Mouse (Mus musculus): ENCODE measurements around the gene Arih2. TPM values are rescaled to one million over a fixed set of nuclear protein-coding genes. Genes with fewer than 3 reads are reported as not detected.
A peak's percentile ranks its signal among the peaks of the same experiment; 100 is the strongest.
"Not testable (repeated sequence)": the region's sequence is repeated elsewhere in the genome, so short reads cannot be mapped to it uniquely, and the experiment has no call there.

The Arih2 gene
- polyA plus RNA-seq, 1 experiment, result 49.0 TPM

DNA sequence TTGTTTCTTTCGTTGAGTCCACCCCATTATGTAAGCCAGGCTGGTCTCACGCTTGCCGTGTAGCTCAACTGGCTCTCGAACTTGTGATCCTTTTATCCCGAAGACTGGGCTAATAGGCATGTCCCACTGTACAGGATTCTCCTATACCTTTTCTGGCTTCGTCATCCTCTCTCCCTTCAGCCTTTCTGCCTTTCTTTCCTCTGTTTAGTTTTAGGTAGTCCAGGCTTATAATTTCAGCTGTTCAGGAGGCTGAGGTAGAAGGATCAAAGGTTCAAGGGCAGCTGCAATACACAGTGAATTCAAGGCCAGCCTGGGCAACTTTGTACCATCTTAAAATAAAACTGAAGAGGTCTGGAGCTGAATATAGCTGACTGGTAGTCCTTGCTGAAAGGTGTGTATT is 38.0 kb upstream of the Arih2 start:
- DNase-seq (ENCODE audit: low read depth), result no peak
- no peak for TF ChIP-seq POLR2A (IDR thresholded peaks at IDR 0.05; ENCODE audit: borderline replicate concordance, extremely low read depth, insufficient read depth, insufficient read length, poor library complexity, severe bottlenecking)
- TF ChIP-seq CTCF (IDR thresholded peaks at IDR 0.05; ENCODE audit: borderline replicate concordance, extremely low read depth, insufficient read depth, insufficient read length), result no peak

DNA sequence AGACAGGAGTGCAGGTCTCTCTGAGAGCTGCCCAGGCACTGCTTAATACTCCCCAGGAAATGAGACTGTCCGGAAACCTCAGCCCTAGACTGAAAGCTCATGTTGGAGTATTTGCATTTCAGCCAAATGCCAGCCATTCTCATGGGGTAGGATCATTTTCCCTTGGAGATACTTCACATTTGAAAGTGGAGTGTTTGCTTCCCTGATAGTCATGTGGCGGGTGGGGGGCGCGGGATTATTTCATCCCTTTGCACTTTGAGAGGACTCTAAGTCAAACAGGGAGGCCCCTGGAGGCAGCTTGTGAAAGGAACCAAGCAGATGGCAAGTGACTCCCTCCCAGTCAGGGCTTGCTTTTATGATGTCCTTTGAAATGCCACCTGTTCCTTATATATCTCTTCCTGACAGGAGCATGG is 37.3 kb upstream of the Arih2 start:
- TF ChIP-seq POLR2A (IDR thresholded peaks at IDR 0.05; ENCODE audit: borderline replicate concordance, extremely low read depth, insufficient read depth, insufficient read length, poor library complexity, severe bottlenecking) (no peak), CTCF (IDR thresholded peaks at IDR 0.05; ENCODE audit: borderline replicate concordance, extremely low read depth, insufficient read depth, insufficient read length) (no peak)
- peak; percentile 60 for DNase-seq (ENCODE audit: low read depth)

DNA sequence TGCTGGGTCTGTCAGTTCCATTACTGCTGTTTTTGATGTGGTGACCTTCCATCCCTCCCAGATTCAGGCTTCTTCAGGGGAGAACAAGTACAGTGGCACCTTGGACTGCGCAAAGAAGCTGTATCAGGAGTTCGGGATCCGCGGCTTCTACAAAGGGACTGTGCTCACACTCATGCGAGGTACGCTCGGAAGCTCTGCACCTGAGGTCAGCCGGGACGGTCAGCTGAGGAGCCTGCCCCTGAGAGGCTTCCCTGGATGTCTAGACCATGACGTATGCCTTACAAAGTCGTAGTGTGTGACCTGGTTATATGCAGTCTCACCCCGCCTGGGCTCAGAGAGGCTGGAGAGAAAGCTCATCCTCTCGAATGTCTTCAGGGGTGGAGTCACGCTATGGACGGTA is 30.8 kb upstream of the Arih2 start:
- no peak for TF ChIP-seq CTCF (IDR thresholded peaks at IDR 0.05; ENCODE audit: borderline replicate concordance, extremely low read depth, insufficient read depth, insufficient read length)
- no peak for TF ChIP-seq POLR2A (IDR thresholded peaks at IDR 0.05; ENCODE audit: borderline replicate concordance, extremely low read depth, insufficient read depth, insufficient read length, poor library complexity, severe bottlenecking)
- no peak for DNase-seq (ENCODE audit: low read depth)

DNA sequence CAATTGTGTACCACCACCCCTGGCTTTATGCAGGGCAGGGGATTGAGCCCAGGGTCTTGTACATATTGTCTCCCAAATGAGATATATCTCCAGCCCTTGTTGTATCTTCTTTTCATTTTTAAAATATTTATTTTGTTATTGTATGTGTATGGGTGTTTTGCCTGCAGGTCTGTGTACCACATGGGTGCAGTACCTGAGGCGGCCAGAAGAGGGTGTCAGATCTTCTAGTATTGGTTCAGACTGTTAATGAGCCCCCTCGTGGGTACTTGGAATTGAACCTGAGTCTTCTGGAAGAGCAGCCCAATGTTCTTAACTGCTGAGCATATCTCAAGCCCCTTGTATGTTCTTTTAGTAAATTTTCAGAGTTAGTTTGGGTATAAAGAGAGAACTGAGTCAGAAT is 24.0 kb upstream of the Arih2 start:
- no peak for DNase-seq (ENCODE audit: low read depth)

DNA sequence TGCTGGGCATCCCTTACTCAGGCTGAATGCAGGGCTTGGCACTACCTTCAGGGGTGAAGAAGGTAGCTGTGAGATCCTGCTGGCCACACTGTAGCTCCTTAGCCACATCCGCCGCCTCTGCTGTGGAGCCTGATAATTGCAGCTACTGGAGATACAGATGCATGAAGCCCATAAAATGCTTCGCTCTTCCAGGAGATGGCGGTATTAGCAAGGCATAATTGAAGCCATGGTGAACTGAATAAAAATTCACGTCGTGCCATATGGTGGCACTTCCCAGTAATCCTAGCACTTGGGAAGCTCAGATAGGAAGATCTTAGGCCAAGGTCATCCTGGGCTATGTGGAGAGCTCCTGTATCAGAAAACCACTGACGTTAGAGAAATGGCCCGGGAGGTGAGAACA is 20.7 kb upstream of the Arih2 start:
- peak; percentile 63 for DNase-seq (ENCODE audit: low read depth)
- TF ChIP-seq POLR2A (IDR thresholded peaks at IDR 0.05; ENCODE audit: borderline replicate concordance, extremely low read depth, insufficient read depth, insufficient read length, poor library complexity, severe bottlenecking), result no peak
- peak; percentile 41; the same call in 1 of the 2 replicates for TF ChIP-seq CTCF (IDR thresholded peaks at IDR 0.05; ENCODE audit: borderline replicate concordance, extremely low read depth, insufficient read depth, insufficient read length)

More for the DNA sequence above, 24.0 kb upstream of the Arih2 start:
- no peak for TF ChIP-seq POLR2A (IDR thresholded peaks at IDR 0.05; ENCODE audit: borderline replicate concordance, extremely low read depth, insufficient read depth, insufficient read length, poor library complexity, severe bottlenecking)
- peak; percentile 44; the same call in 1 of the 2 replicates for TF ChIP-seq CTCF (IDR thresholded peaks at IDR 0.05; ENCODE audit: borderline replicate concordance, extremely low read depth, insufficient read depth, insufficient read length)

DNA sequence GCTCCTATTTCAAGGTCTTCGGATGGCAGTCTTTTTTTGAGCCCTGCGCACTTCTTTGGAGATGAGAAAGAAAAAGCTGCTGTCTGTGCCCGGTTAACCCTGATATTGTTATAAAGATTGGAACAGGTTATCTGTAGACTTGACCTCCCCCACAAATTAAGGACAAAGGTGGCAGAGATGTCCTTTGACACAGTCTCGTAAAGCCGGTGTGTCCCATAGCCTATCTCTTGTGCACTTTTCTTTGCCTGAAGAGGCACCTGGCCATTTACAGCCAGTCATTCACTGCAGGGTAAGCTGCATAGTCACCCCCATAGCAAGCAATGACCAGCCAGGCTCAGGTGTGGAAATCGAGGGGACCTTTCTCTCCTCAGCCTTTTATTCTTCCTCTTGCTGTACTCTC is 13.5 kb upstream of the Arih2 start:
- TF ChIP-seq POLR2A (IDR thresholded peaks at IDR 0.05; ENCODE audit: borderline replicate concordance, extremely low read depth, insufficient read depth, insufficient read length, poor library complexity, severe bottlenecking) (no peak), CTCF (IDR thresholded peaks at IDR 0.05; ENCODE audit: borderline replicate concordance, extremely low read depth, insufficient read depth, insufficient read length) (no peak)

DNA sequence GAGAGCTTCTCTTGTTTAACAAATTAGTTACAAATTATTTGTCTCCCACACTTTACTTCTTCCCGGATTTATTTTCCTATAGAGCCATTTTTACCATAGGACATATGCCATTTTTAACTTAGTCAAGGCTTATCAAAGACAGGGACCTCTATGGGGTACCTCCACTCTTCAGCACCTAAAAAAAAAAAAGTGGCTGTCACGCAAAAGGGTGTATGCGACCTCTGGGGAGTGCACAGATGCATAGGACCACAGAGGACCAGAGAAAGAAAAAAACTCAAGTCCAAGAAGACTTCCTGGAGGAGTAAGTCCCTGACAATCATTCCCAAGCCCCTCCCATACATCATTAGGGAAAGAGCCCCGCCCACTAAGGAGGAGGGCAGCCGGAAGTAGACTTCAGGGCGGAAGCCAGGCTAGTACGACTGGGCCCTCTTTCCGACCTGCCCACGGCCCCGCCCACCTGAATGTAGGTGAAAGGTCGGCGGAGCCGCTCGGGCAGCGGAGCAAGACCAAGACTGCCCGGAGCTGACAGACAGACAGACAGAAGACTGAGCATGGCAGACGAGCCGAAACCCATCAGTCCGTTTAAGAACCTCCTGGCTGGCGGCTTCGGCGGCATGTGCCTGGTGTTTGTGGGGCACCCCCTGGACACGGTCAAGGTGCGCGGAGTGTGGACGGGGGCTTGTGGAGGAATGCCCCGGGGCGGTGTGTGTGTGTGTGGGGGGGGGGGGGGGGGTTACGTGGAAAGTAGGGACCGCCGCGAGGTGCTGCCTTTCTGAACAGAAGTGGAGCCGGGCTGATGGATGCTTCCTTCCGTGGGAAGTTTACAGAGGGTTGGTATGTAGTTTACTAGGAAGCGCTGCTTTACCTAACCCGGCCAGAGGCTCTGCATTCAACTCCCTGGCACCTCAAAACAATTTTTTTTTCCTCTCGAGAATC is 12.8 kb upstream of the Arih2 start, which contains the start of gene Slc25a20:
Gene Slc25a20, plus strand, starts transcription at position 412 of the 936 bp plus-strand sequence.
- DNase-seq (ENCODE audit: low read depth), result peak; percentile 87
- TF ChIP-seq POLR2A (IDR thresholded peaks at IDR 0.05; ENCODE audit: borderline replicate concordance, extremely low read depth, insufficient read depth, insufficient read length, poor library complexity, severe bottlenecking), result no peak
- no peak for TF ChIP-seq CTCF (IDR thresholded peaks at IDR 0.05; ENCODE audit: borderline replicate concordance, extremely low read depth, insufficient read depth, insufficient read length)

More for the DNA sequence above, 13.5 kb upstream of the Arih2 start:
- no peak for DNase-seq (ENCODE audit: low read depth)

DNA sequence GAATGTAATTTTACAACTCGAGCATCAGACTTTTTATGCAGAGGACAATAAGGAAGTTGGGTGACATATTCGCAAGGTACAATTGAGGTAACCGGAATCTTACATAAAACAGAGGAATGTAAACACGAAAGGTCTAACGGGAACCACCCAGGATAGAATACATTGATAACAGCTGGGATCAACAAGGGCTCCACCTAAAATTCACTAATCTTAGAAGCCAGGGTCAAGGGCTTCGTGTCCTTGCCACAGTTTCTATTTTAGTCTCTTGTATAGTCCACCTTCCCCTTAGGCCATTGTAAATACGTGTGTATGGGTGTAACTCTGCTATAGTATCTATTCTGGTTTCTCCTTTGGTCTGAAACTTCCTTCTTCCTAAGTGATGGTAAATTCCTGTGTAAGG is 6.7 kb upstream of the Arih2 start:
- DNase-seq (ENCODE audit: low read depth), result not testable (repeated sequence)

DNA sequence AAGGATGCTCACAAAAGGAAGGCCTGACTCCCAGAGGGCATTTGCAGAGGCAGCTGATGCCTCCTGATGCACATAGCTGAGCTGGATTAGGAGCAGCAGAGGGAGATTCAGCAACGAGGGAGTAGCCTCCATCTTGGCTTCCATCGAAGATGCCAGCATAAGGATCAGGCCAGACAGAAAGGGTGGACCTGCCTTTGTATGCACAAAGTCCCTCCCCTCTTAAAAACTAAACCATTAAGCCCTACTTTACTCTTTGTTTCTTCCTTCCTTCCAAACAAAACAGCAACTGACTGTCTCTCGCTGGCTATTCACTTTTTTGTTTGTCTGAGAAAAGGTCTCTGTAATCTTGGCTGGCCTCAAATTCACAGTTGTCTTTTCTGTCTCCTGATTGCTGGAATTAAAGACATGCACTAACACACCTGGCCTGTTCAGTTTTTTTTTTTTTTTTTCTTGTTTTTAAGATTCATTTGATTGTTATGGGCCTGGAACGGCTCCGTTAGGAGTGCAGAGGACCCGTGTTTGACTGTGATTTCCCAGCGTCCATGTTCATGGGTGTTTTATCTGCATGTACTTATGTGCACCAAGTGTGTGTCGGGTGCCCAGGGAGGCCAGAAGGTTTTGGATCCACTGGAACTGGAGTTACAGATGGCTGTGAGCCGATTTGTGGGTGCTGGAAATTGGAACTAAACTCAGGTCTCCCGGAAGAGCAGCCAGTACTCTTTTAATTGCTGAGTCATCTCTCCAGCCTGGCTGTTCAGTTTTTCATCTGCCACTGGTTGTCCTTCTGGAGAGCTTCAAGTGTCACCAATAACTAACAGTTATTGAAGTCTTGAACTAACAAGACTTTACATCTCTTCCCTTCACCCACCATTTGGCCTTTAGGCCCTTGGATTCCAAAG is 5.6 kb upstream of the Arih2 start:
- DNase-seq (ENCODE audit: low read depth), result no peak
- TF ChIP-seq CTCF (IDR thresholded peaks at IDR 0.05; ENCODE audit: borderline replicate concordance, extremely low read depth, insufficient read depth, insufficient read length) (no peak), POLR2A (IDR thresholded peaks at IDR 0.05; ENCODE audit: borderline replicate concordance, extremely low read depth, insufficient read depth, insufficient read length, poor library complexity, severe bottlenecking) (no peak)

DNA sequence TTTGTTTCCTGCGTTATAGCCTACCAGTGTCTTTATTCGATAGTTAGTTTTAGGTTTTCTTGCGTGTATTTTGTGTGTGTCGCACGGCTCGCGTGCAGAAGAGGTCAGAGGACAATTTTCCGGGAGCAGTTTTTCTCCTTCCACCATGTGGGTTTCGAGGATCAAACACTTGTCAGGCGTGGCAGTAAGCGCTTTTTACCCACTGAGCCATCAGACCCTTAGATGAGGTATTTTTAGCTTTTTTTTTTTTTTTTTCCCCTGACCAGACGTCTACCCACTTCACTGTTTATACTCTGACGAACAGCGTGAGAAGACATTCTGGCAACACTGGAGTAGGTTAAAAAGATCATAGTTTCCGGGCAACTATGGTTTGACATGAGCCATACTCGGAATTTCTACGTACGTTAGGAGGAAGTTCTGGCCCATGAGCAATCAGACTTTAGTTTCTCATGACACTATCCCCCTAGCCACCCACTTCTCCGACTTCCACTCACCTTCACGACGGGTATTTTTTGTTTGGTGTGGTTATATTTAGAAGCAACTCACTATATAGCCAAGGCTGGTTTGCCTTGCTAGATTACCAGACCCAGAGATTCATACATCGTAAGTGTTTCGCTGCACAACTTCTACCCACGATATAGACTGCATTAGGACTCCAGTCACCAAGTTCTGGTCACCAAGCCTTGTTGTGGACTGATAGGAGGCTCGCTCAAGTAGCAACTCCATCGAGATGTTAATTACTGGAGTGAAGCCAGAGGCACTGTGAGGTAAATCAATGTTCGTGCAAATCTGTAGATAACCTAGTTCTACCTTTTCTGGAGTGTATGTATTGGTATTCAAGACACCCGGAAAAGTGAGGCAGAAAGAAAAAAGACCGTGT is 615 bp upstream of the Arih2 start:
- no peak for TF ChIP-seq POLR2A (IDR thresholded peaks at IDR 0.05; ENCODE audit: borderline replicate concordance, extremely low read depth, insufficient read depth, insufficient read length, poor library complexity, severe bottlenecking)
- no peak for TF ChIP-seq CTCF (IDR thresholded peaks at IDR 0.05; ENCODE audit: borderline replicate concordance, extremely low read depth, insufficient read depth, insufficient read length)
- no peak for DNase-seq (ENCODE audit: low read depth)
